27 mouse cellular contexts compared by ENCODE assay signal in genomic region chr6:127241693-127242425, GRCm38 (mm10).
"Had no signal": no experiment of that assay in that cellular context is flagged by ENCODE, and none has a peak within 500 bp of the region (broad histone marks: within the 10 kb centered on the region; RNA-seq: fewer than 3 reads in every experiment).

No protein-coding gene starts in this region.

- H3K27ac ChIP-seq: gastrocnemius, adult 2 months; heart, embryonic 10.5 days; hindbrain, embryonic 10.5 days; hindbrain, embryonic 12.5 days; hindbrain, embryonic 14.5 days; kidney, embryonic 15.5 days; kidney, postnatal 0 days; liver, embryonic 13.5 days; liver, embryonic 15.5 days had no signal

- H3K27me3 ChIP-seq: hindbrain, embryonic 12.5 days; kidney, embryonic 15.5 days; liver, embryonic 13.5 days had no signal

- H3K9ac ChIP-seq: heart, embryonic 12.5 days; hindbrain, embryonic 12.5 days; hindbrain, embryonic 14.5 days; kidney, embryonic 15.5 days; liver, embryonic 13.5 days; liver, embryonic 15.5 days had no signal

- H3K4me2 ChIP-seq: heart, embryonic 12.5 days; hindbrain, embryonic 12.5 days; hindbrain, embryonic 14.5 days; kidney, embryonic 15.5 days; liver, embryonic 11.5 days; liver, embryonic 13.5 days; liver, embryonic 15.5 days had no signal

- H3K9me3 ChIP-seq: heart, embryonic 10.5 days; heart, embryonic 12.5 days; hindbrain, embryonic 12.5 days; kidney, embryonic 15.5 days; liver, embryonic 13.5 days; liver, embryonic 15.5 days had no signal

- H3K4me1 ChIP-seq: heart, embryonic 12.5 days; hindbrain, embryonic 12.5 days had no signal

- H3K4me3 ChIP-seq: gastrocnemius, adult 2 months; heart, embryonic 10.5 days; heart, embryonic 12.5 days; hindbrain, embryonic 10.5 days; hindbrain, embryonic 12.5 days; kidney, embryonic 15.5 days; liver, embryonic 13.5 days; liver, embryonic 15.5 days had no signal

- DNase-seq: gastrocnemius, adult 2 months; gastrocnemius, postnatal 10 days; gastrocnemius, postnatal 25 days; heart, adult 18-20 months; heart, postnatal 10 days; heart, postnatal 4 days; kidney, adult 11 months; kidney, adult 2 months; kidney, adult 9 months; kidney, postnatal 14 days; kidney, postnatal 36 days; layer of hippocampus, adult 9-11 months; layer of hippocampus, postnatal 36 days; left cerebral cortex, postnatal 4 days; liver; liver, embryonic 13.5 days had no signal

- H3K36me3 ChIP-seq: heart, embryonic 10.5 days; heart, embryonic 12.5 days; hindbrain, embryonic 10.5 days; hindbrain, embryonic 12.5 days; kidney, embryonic 15.5 days; liver, embryonic 13.5 days; liver, embryonic 15.5 days had no signal

- ATAC-seq: hindbrain, embryonic 16.5 days; intestine, embryonic 16.5 days had no signal
